Mouse (Mus musculus) CH12.LX (cell line): Measurements from ENCODE around the gene Espn.

ENCODE experiments used
- CHD2 ChIP-seq: IDR thresholded peaks from 2 replicates; pipeline ENCODE4 v1.6.1; 2011; ENCODE audit warnings: low read length, improper control_type of control experiment
- CTCF ChIP-seq, 2 experiments: IDR thresholded peaks in 1 of 2; conservative IDR thresholded peaks in 1 of 2; 2 replicates each; pipeline ENCODE4 v1.5.1; 2011 to 2012; ENCODE audit warnings: low read depth in 2 of 2, low read length in 2 of 2, improper control_type of control experiment in 1 of 2, inconsistent platforms in 1 of 2, mild to moderate bottlenecking in 1 of 2, moderate library complexity in 1 of 2
- HCFC1 ChIP-seq: IDR thresholded peaks from 2 replicates; pipeline ENCODE4 v1.6.1; 2012; ENCODE audit warnings: low read depth, mild to moderate bottlenecking, inconsistent platforms, low read length, improper control_type of control experiment
- KAT2A ChIP-seq: IDR thresholded peaks from 2 replicates; pipeline ENCODE4 v1.6.1; 2012; ENCODE audit warnings: low read length, improper control_type of control experiment, inconsistent platforms; ENCODE audit not compliant: insufficient replicate concordance
- MAZ ChIP-seq: IDR thresholded peaks from 2 replicates; pipeline ENCODE4 v1.6.1; 2012; ENCODE audit warnings: low read depth, mild to moderate bottlenecking, inconsistent platforms, low read length, improper control_type of control experiment, moderate library complexity
- MYC ChIP-seq: IDR thresholded peaks from 2 replicates; pipeline ENCODE4 v1.6.1; 2011; ENCODE audit warnings: low read depth, mild to moderate bottlenecking, improper control_type of control experiment, low read length
- NRF1 ChIP-seq: IDR thresholded peaks from 2 replicates; pipeline ENCODE4 v1.6.1; 2014; ENCODE audit warnings: low read depth, mild to moderate bottlenecking, inconsistent platforms, low read length, improper control_type of control experiment, moderate library complexity
- POLR2A ChIP-seq: IDR thresholded peaks from 2 replicates; pipeline ENCODE4 v1.6.1; 2011; ENCODE audit warnings: low read depth, mild to moderate bottlenecking, improper control_type of control experiment, low read length
- POLR2AphosphoS2 ChIP-seq: IDR thresholded peaks from 2 replicates; pipeline ENCODE4 v1.6.1; 2011; ENCODE audit warnings: low read depth, low read length, improper control_type of control experiment
- TCF12 ChIP-seq: IDR thresholded peaks from 2 replicates; pipeline ENCODE4 v1.6.1; 2014; ENCODE audit warnings: low read depth, mild to moderate bottlenecking, inconsistent platforms, low read length, improper control_type of control experiment
- USF1 ChIP-seq: IDR thresholded peaks from 2 replicates; pipeline ENCODE4 v1.6.1; 2014; ENCODE audit warnings: low read depth, mild to moderate bottlenecking, inconsistent platforms, low read length, improper control_type of control experiment
- ZNF384 ChIP-seq: IDR thresholded peaks from 2 replicates; pipeline ENCODE4 v1.6.1; 2012; ENCODE audit warnings: low read depth, low read length, improper control_type of control experiment, inconsistent platforms

GRCm38 (mm10) chr4:152153771-152154177 is 1.6 kb upstream of the Espn start:
- TF ChIP-seq MYC: peak; percentile 76
- TF ChIP-seq CHD2: no peak
- no peak for TF ChIP-seq POLR2AphosphoS2
- TF ChIP-seq CTCF (conservative IDR thresholded peaks at IDR 0.05 in 1 of 2, IDR thresholded peaks at IDR 0.05 in 1 of 2; ENCODE audit: low read depth in 2 of 2, low read length in 2 of 2): peak; percentile 79 to 89
- TF ChIP-seq POLR2A: peak; percentile 41; the same call in 1 of the 2 replicates
- peak; percentile 78 for TF ChIP-seq HCFC1
- peak; percentile 62 for TF ChIP-seq NRF1
- no peak for TF ChIP-seq USF1
- no peak for TF ChIP-seq ZNF384
- 0 out of 2 replicates have a peak, but pooled peaks have one; percentile 28 for TF ChIP-seq KAT2A
- no peak for TF ChIP-seq MAZ
- TF ChIP-seq TCF12: peak; percentile 53; the same call in 1 of the 2 replicates
